Mouse (Mus musculus): Measurements from ENCODE around the gene Hp.
A peak's percentile ranks its signal among the peaks of the same experiment; 100 is the strongest.

The Hp gene

GRCm38 (mm10) chr8:109578900-109579301 is at the start of gene Hp:
Gene Hp (minus strand): TSS chr8:109579172.
- DNase-seq (ENCODE audit: low spot score), result no peak

GRCm38 (mm10) chr8:109628638-109629037 is 49.7 kb upstream of the Hp start:
- no peak for DNase-seq (ENCODE audit: low spot score)

GRCm38 (mm10) chr8:109615569-109615968 is 36.6 kb upstream of the Hp start:
- no peak for DNase-seq (ENCODE audit: low spot score)

GRCm38 (mm10) chr8:109614243-109615210 is 35.6 kb upstream of the Hp start, which contains the start of gene Pkd1l3:
Gene Pkd1l3 (plus strand): TSS chr8:109614517.
- no peak for DNase-seq (ENCODE audit: low spot score)

GRCm38 (mm10) chr8:109609153-109609502 is 30.2 kb upstream of the Hp start:
- DNase-seq (ENCODE audit: low spot score), result peak; percentile 55

- peak; percentile 96 for DNase-seq (ENCODE audit: low spot score)
Observed at GRCm38 (mm10) chr8:109608271-109609152, 29.5 kb upstream of the Hp start, which contains the start of gene Dhodh. Gene Dhodh (minus strand): TSS chr8:109608673.

- no peak for DNase-seq (ENCODE audit: low spot score)
Observed at GRCm38 (mm10) chr8:109607650-109608049, 28.7 kb upstream of the Hp start.

- no peak for DNase-seq (ENCODE audit: low spot score)
Observed at GRCm38 (mm10) chr8:109606725-109607124, 27.8 kb upstream of the Hp start.

- peak; percentile 80 for DNase-seq (ENCODE audit: low spot score)
Observed at GRCm38 (mm10) chr8:109595854-109596253, 16.9 kb upstream of the Hp start.

GRCm38 (mm10) chr8:109593117-109593788 is 14.3 kb upstream of the Hp start:
- DNase-seq (ENCODE audit: low spot score), result no peak

GRCm38 (mm10) chr8:109592164-109592563 is 13.2 kb upstream of the Hp start:
- DNase-seq (ENCODE audit: low spot score), result no peak

- no peak for DNase-seq (ENCODE audit: low spot score)
Observed at GRCm38 (mm10) chr8:109591367-109591766, 12.4 kb upstream of the Hp start.

GRCm38 (mm10) chr8:109590901-109591300 is 11.9 kb upstream of the Hp start:
- no peak for DNase-seq (ENCODE audit: low spot score)

GRCm38 (mm10) chr8:109586972-109587504 is 8.1 kb upstream of the Hp start:
- DNase-seq (ENCODE audit: low spot score), result no peak

- no peak for DNase-seq (ENCODE audit: low spot score)
Observed at GRCm38 (mm10) chr8:109585652-109586051, 6.7 kb upstream of the Hp start.

- DNase-seq (ENCODE audit: low spot score), result no peak
Observed at GRCm38 (mm10) chr8:109584830-109585229, 5.9 kb upstream of the Hp start.

- DNase-seq (ENCODE audit: low spot score), result no peak
Observed at GRCm38 (mm10) chr8:109584293-109584692, 5.3 kb upstream of the Hp start.

- no peak for DNase-seq (ENCODE audit: low spot score)
Observed at GRCm38 (mm10) chr8:109576311-109576710, 2.7 kb downstream of the Hp start.

GRCm38 (mm10) chr8:109571139-109571538 is 7.8 kb downstream of the Hp start:
- no peak for DNase-seq (ENCODE audit: low spot score)

GRCm38 (mm10) chr8:109565498-109566333 is 13.3 kb downstream of the Hp start, which contains the start of the genes Dhx38 and Txnl4b:
Gene Dhx38 (minus strand): TSS chr8:109565861.
Gene Txnl4b (plus strand): TSS chr8:109565892.
- peak; percentile 97 for DNase-seq (ENCODE audit: low spot score)

GRCm38 (mm10) chr8:109564766-109565165 is 14.2 kb downstream of the Hp start:
- DNase-seq (ENCODE audit: low spot score), result no peak

Measured in testis, postnatal 10 days (tissue).